Mouse (Mus musculus): Measurements from ENCODE around the gene Gnai2.

DNA sequence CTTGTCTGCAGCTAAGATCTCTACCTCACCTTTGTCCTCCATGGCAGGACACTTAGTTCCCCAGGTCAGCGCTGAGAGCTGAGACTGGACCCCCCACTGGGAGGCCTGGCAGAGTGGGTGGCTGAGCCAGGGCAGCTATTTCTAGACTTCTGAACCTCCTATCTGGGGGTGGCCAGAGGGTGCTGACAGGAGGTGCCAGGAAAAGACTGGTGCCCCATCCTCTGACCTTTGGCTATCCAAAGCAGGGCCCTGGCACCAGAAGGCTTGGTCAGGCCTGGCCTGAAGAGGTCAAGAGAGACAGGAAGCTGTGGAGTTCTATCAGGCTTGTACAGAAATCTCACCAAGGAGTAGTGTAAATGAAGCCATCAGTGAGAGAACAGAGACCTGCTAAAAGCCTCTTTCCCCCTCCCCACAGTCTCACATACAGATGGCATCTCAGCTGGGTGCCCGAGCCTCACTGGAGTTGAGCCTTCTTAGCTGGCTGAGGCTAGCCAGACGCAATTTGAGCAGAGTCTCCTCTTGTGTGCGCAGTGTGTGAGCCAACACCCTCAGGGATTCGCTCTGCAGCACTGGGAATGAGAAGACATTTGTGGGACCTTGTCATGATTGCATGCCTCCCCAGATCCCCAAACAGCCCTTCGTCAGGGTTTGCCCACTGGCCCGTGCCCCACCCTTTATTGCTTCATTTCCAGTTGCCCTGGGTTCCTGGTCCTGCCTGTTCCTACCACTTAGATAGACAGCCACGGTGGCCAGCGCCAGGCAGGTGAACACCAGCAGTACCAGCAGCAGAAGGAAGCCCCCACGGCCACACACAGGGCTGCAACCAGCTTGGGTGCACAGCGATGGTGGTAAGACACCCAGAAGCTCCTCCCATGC, 41.8 kb downstream of the Gnai2 start:
- no peak for TF ChIP-seq CTCF (conservative IDR thresholded peaks at IDR 0.05; ENCODE audit: insufficient read depth, insufficient read length, low read depth, low read length)
- TF ChIP-seq POLR2A (IDR thresholded peaks at IDR 0.05; ENCODE audit: low read depth, low read length): no peak
